In the genomic region with DNA sequence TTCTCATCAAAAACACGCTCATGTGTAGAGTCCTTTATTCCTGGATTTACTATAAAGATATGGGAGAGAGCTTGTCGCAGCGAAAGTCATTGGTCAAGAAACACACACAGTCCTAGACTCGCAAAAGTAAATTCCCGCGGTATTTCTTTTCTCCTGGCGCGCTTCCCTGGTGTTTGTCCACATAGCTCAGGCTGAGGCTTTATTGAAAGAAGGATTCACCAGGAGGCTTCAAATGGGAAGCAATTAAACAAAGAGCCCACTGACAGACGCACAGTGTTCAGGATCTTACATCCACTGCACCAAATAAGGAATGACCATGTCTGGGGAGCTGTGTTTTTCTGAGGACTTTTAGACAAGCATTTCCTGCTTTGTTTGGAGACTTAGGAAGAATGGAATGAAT, we compare ENCODE assay signal across 8 mouse cellular contexts.
A peak's percentile ranks its signal among the peaks of the same experiment; 100 is the strongest.
DNase-seq lines count a peak whose midpoint lies in the region; ATAC-seq lines count a peak whose summit lies in the region.

No protein-coding gene starts in this region.

- H3K4me1 ChIP-seq in hindbrain, embryonic 10.5 days (replicated peaks), result peaks cover 14% of the 10 kb centered on the region
- peaks cover 7% of the 10 kb centered on the region for H3K4me1 ChIP-seq in hindbrain, embryonic 13.5 days (replicated peaks)
- peaks cover 19% of the 10 kb centered on the region; the same call in 1 of the 2 replicates for H3K4me1 ChIP-seq in embryonic facial prominence, embryonic 12.5 days
- H3K4me1 ChIP-seq in hindbrain, embryonic 16.5 days (ENCODE audit: control insufficient read depth, insufficient read depth, low read depth, low read length), result no peaks in the 10 kb centered on the region
- H3K4me1 ChIP-seq in midbrain, embryonic 12.5 days, result peaks cover 6% of the 10 kb centered on the region

- WGBS in hindbrain, embryonic 10.5 days, result 42% methylated on average over 9 of the region's 9 CpGs
- WGBS in hindbrain, embryonic 13.5 days, result 38% methylated on average over 9 of the region's 9 CpGs
- 33% methylated on average over 9 of the region's 9 CpGs for WGBS in embryonic facial prominence, embryonic 12.5 days
- WGBS in hindbrain, embryonic 16.5 days, result 37% methylated on average over 9 of the region's 9 CpGs
- WGBS in midbrain, embryonic 12.5 days, result 36% methylated on average over 9 of the region's 9 CpGs

- no peak overlapping the region for H3K4me3 ChIP-seq in hindbrain, embryonic 10.5 days
- no peak overlapping the region for H3K4me3 ChIP-seq in hindbrain, embryonic 13.5 days
- H3K4me3 ChIP-seq in embryonic facial prominence, embryonic 12.5 days, result no peak overlapping the region
- H3K4me3 ChIP-seq in hindbrain, embryonic 16.5 days (ENCODE audit: low read length), result no peak overlapping the region
- no peak overlapping the region for H3K4me3 ChIP-seq in midbrain, embryonic 12.5 days

- no peaks in the 10 kb centered on the region for H3K27me3 ChIP-seq in hindbrain, embryonic 10.5 days (ENCODE audit: insufficient read depth, poor library complexity, severe bottlenecking)
- no peaks in the 10 kb centered on the region for H3K27me3 ChIP-seq in hindbrain, embryonic 13.5 days
- H3K27me3 ChIP-seq in embryonic facial prominence, embryonic 12.5 days, result no peaks in the 10 kb centered on the region
- H3K27me3 ChIP-seq in hindbrain, embryonic 16.5 days (replicated peaks; ENCODE audit: control insufficient read depth, insufficient read depth, low read length), result no peaks in the 10 kb centered on the region
- H3K27me3 ChIP-seq in midbrain, embryonic 12.5 days, result no peaks in the 10 kb centered on the region

- peak overlapping the region; percentile 53 for H3K27ac ChIP-seq in hindbrain, embryonic 10.5 days
- no peak overlapping the region for H3K27ac ChIP-seq in hindbrain, embryonic 13.5 days
- 0 out of 2 replicates have a peak overlapping the region, but pooled peaks have one; percentile 55 for H3K27ac ChIP-seq in embryonic facial prominence, embryonic 12.5 days
- H3K27ac ChIP-seq in hindbrain, embryonic 16.5 days (ENCODE audit: low read depth, low read length), result no peak overlapping the region
- H3K27ac ChIP-seq in midbrain, embryonic 12.5 days (replicated peaks), result 0 out of 2 replicates have a peak overlapping the region, but pooled peaks have one; percentile 15

- no peak overlapping the region for H3K4me2 ChIP-seq in hindbrain, embryonic 13.5 days
- H3K4me2 ChIP-seq in embryonic facial prominence, embryonic 12.5 days (replicated peaks), result peak overlapping the region; percentile 9
- peak overlapping the region; percentile 28; the same call in 1 of the 2 replicates for H3K4me2 ChIP-seq in hindbrain, embryonic 16.5 days (ENCODE audit: low read length)
- 0 out of 2 replicates have a peak overlapping the region, but pooled peaks have one; percentile 2 for H3K4me2 ChIP-seq in midbrain, embryonic 12.5 days (replicated peaks)

- no peak for ATAC-seq in hindbrain, embryonic 13.5 days (ENCODE audit: low FRiP score)
- no peak for ATAC-seq in embryonic facial prominence, embryonic 12.5 days (ENCODE audit: insufficient number of reproducible peaks, insufficient read depth, low FRiP score, low TSS enrichment)
- ATAC-seq in hindbrain, embryonic 16.5 days, result peak; percentile 76; the same call in 1 of the 2 replicates
- ATAC-seq in midbrain, embryonic 12.5 days (ENCODE audit: low FRiP score, low read depth), result no peak

- no peaks in the 10 kb centered on the region for H3K36me3 ChIP-seq in hindbrain, embryonic 10.5 days
- no peaks in the 10 kb centered on the region for H3K36me3 ChIP-seq in hindbrain, embryonic 13.5 days
- H3K36me3 ChIP-seq in embryonic facial prominence, embryonic 12.5 days, result no peaks in the 10 kb centered on the region
- no peaks in the 10 kb centered on the region for H3K36me3 ChIP-seq in hindbrain, embryonic 16.5 days (ENCODE audit: control insufficient read depth, insufficient read depth, low read length)
- no peaks in the 10 kb centered on the region for H3K36me3 ChIP-seq in midbrain, embryonic 12.5 days

- no peaks in the 10 kb centered on the region for H3K9me3 ChIP-seq in hindbrain, embryonic 10.5 days
- no peaks in the 10 kb centered on the region for H3K9me3 ChIP-seq in hindbrain, embryonic 13.5 days
- no peaks in the 10 kb centered on the region for H3K9me3 ChIP-seq in embryonic facial prominence, embryonic 12.5 days
- no peaks in the 10 kb centered on the region for H3K9me3 ChIP-seq in hindbrain, embryonic 16.5 days (ENCODE audit: control insufficient read depth, low read length)
- H3K9me3 ChIP-seq in midbrain, embryonic 12.5 days, result no peaks in the 10 kb centered on the region

- no peak overlapping the region for H3K9ac ChIP-seq in hindbrain, embryonic 13.5 days
- H3K9ac ChIP-seq in embryonic facial prominence, embryonic 12.5 days, result no peak overlapping the region
- no peak overlapping the region for H3K9ac ChIP-seq in hindbrain, embryonic 16.5 days (ENCODE audit: low read depth, low read length)
- H3K9ac ChIP-seq in midbrain, embryonic 12.5 days (replicated peaks), result no peak overlapping the region

- DNase-seq in hindbrain, embryonic 10.5 days (ENCODE audit: low spot score), result peak; percentile 20
- no peak for DNase-seq in cerebellum, adult 11 months
- no peak for DNase-seq in frontal cortex, postnatal 10 days (ENCODE audit: low spot score in 2 of 2)
- no peak for DNase-seq in spleen, postnatal 36 days (ENCODE audit: low spot score in 2 of 2)

Comparison
In these comparisons a context has a peak if more than half of its experiments do, and no peak if none do; other contexts are left out.
1. H3K27ac ChIP-seq: peak in hindbrain, embryonic 10.5 days (single experiment), embryonic facial prominence, embryonic 12.5 days (single experiment) and midbrain, embryonic 12.5 days (single experiment); none in hindbrain, embryonic 13.5 days (single experiment) and hindbrain, embryonic 16.5 days (single experiment).